Mouse (Mus musculus): ENCODE data around the gene Gda. TPM values are rescaled to one million over a fixed set of nuclear protein-coding genes. Genes with fewer than 3 reads are reported as not detected.

Gene Gda
- total and polyA plus RNA-seq, 3 experiments, result not detected

- H3K27me3 ChIP-seq (replicated peaks), result no peaks in the 10 kb centered on the region
- no peak for DNase-seq (ENCODE audit: extremely low read depth)
- no peaks in the 10 kb centered on the region for H3K36me3 ChIP-seq (replicated peaks in 1 of 2; ENCODE audit: control insufficient read depth in 1 of 2, insufficient read depth in 1 of 2, low read length in 1 of 2)
- no peak overlapping the region for H3K4me3 ChIP-seq (replicated peaks in 1 of 3; ENCODE audit: low read depth in 2 of 3, low read length in 2 of 3, poor library complexity in 1 of 3)
- peaks cover 6% of the 10 kb centered on the region for H3K9me3 ChIP-seq (replicated peaks; ENCODE audit: low read length)
- no peak overlapping the region for H3K4me2 ChIP-seq (ENCODE audit: insufficient read depth, low read depth, poor library complexity, severe bottlenecking)
- TF ChIP-seq MAFK (IDR thresholded peaks at IDR 0.05; ENCODE audit: insufficient replicate concordance, low read length) (no peak), USF1 (IDR thresholded peaks at IDR 0.05; ENCODE audit: low read depth, low read length) (no peak), BHLHE40 (IDR thresholded peaks at IDR 0.05; ENCODE audit: low read depth, low read length) (no peak), ZNF384 (IDR thresholded peaks at IDR 0.05; ENCODE audit: low read depth, low read length) (no peak), MXI1 (IDR thresholded peaks at IDR 0.05; ENCODE audit: low read depth, low read length) (no peak), IRF4 (IDR thresholded peaks at IDR 0.05; ENCODE audit: low read depth, low read length) (no peak), MAZ (IDR thresholded peaks at IDR 0.05; ENCODE audit: low read depth, low read length) (no peak), JUND (conservative IDR thresholded peaks at IDR 0.05; ENCODE audit: low read depth, low read length) (no peak), E2F4 (IDR thresholded peaks at IDR 0.05; ENCODE audit: insufficient replicate concordance, low read depth, low read length) (no peak), CHD1 (IDR thresholded peaks at IDR 0.05; ENCODE audit: low read depth, low read length) (no peak), TBP (conservative IDR thresholded peaks at IDR 0.05; ENCODE audit: low read depth, low read length) (no peak), NRF1 (IDR thresholded peaks at IDR 0.05; ENCODE audit: low read depth, low read length) (no peak)
- no peak overlapping the region for H3K9ac ChIP-seq (ENCODE audit: insufficient read depth, low read depth)
- in situ Hi-C loops (cut with MboI; ENCODE audit: low pct_ligation_motif_present, low pct_unique_long_range_greater_than_20kb, low sequenced_read_pairs) (no loop called here), dilution Hi-C loops (cut with MboI; ENCODE audit: extremely low pct_ligation_motif_present, extremely low pct_unique_long_range_greater_than_20kb, low sequenced_read_pairs) (no loop called here)
- H3K4me1 ChIP-seq (ENCODE audit: control insufficient read depth in 1 of 2, insufficient read depth in 2 of 2), result no peaks in the 10 kb centered on the region
- no peaks in the 10 kb centered on the region for H3K79me2 ChIP-seq (replicated peaks; ENCODE audit: control insufficient read depth, extremely low read depth, insufficient read depth, poor library complexity, severe bottlenecking)
- no peak overlapping the region for H3K27ac ChIP-seq (ENCODE audit: insufficient read depth, low read depth)
Observed at GRCm38 (mm10) chr19:21457461-21457860, 15.8 kb downstream of the Gda start.

GRCm38 (mm10) chr19:21441787-21442186 is 31.5 kb downstream of the Gda start:
- Histone ChIP-seq H3K4me2 (ENCODE audit: insufficient read depth, low read depth, poor library complexity, severe bottlenecking) (no peak overlapping the region), H3K4me1 (ENCODE audit: control insufficient read depth in 1 of 2, insufficient read depth in 2 of 2) (no peaks in the 10 kb centered on the region), H3K79me2 (replicated peaks; ENCODE audit: control insufficient read depth, extremely low read depth, insufficient read depth, poor library complexity, severe bottlenecking) (no peaks in the 10 kb centered on the region), H3K36me3 (replicated peaks in 1 of 2; ENCODE audit: control insufficient read depth in 1 of 2, insufficient read depth in 1 of 2, low read length in 1 of 2) (no peaks in the 10 kb centered on the region), H3K4me3 (replicated peaks in 1 of 3; ENCODE audit: low read depth in 2 of 3, low read length in 2 of 3, poor library complexity in 1 of 3) (no peak overlapping the region), H3K27ac (ENCODE audit: insufficient read depth, low read depth) (no peak overlapping the region), H3K27me3 (replicated peaks) (no peaks in the 10 kb centered on the region), H3K9ac (ENCODE audit: insufficient read depth, low read depth) (no peak overlapping the region), H3K9me3 (replicated peaks; ENCODE audit: low read length) (no peaks in the 10 kb centered on the region)
- TF ChIP-seq ZKSCAN1 (IDR thresholded peaks at IDR 0.05; ENCODE audit: borderline replicate concordance, low read depth, low read length), result no peak
- TF ChIP-seq JUN (IDR thresholded peaks at IDR 0.05; ENCODE audit: insufficient read depth, low read depth, low read length), result no peak
- TF ChIP-seq MAX (IDR thresholded peaks at IDR 0.05; ENCODE audit: low read length), result no peak
- no peak for TF ChIP-seq PAX5 (IDR thresholded peaks at IDR 0.05; ENCODE audit: low read length)
- TF ChIP-seq NELFE (IDR thresholded peaks at IDR 0.05; ENCODE audit: low read depth, low read length), result no peak
- no peak for TF ChIP-seq JUND (conservative IDR thresholded peaks at IDR 0.05; ENCODE audit: low read depth, low read length)
- no peak for TF ChIP-seq RCOR1 (conservative IDR thresholded peaks at IDR 0.05; ENCODE audit: low read depth, low read length)
- TF ChIP-seq EP300 (IDR thresholded peaks at IDR 0.05; ENCODE audit: low read length), result no peak
- no peak for TF ChIP-seq MYC (IDR thresholded peaks at IDR 0.05; ENCODE audit: low read depth, low read length)
- TF ChIP-seq MAFK (IDR thresholded peaks at IDR 0.05; ENCODE audit: insufficient replicate concordance, low read length), result no peak
- no peak for TF ChIP-seq SIN3A (IDR thresholded peaks at IDR 0.05; ENCODE audit: low read length)
- no peak for TF ChIP-seq USF2 (conservative IDR thresholded peaks at IDR 0.05; ENCODE audit: low read depth, low read length)
- no peak for TF ChIP-seq E2F4 (IDR thresholded peaks at IDR 0.05; ENCODE audit: insufficient replicate concordance, low read depth, low read length)
- no peak for TF ChIP-seq KAT2A (IDR thresholded peaks at IDR 0.05; ENCODE audit: insufficient replicate concordance, low read length)
- in situ Hi-C loops (cut with MboI; ENCODE audit: low pct_ligation_motif_present, low pct_unique_long_range_greater_than_20kb, low sequenced_read_pairs), result no loop called here
- dilution Hi-C loops (cut with MboI; ENCODE audit: extremely low pct_ligation_motif_present, extremely low pct_unique_long_range_greater_than_20kb, low sequenced_read_pairs), result no loop called here
- no peak for DNase-seq (ENCODE audit: extremely low read depth)

Data from CH12.LX (cell line).